Mouse (Mus musculus) hindlimb bud, embryonic 11.5 days (tissue): Measurements from ENCODE around the gene Usp6nl.

Experiments used
- DNase-seq: peaks from one replicate; pipeline ENCODE4 v3.0.0-alpha.2; 2012; ENCODE audit warnings: low read depth, low spot score; ENCODE audit errors: extremely low spot score

The Usp6nl gene

GRCm38 (mm10) chr2:6407711-6408110 lies 85.2 kb downstream of the Usp6nl start:
- no peak for DNase-seq

GRCm38 (mm10) chr2:6412645-6413044 lies 90.2 kb downstream of the Usp6nl start:
- DNase-seq: no peak

GRCm38 (mm10) chr2:6413723-6414122 lies 91.3 kb downstream of the Usp6nl start:
- DNase-seq: no peak

GRCm38 (mm10) chr2:6414400-6414799 lies 91.9 kb downstream of the Usp6nl start:
- DNase-seq: no peak

- no peak for DNase-seq
These were observed 94.7 kb downstream of the Usp6nl start for GRCm38 (mm10) chr2:6417158-6417557.

- no peak for DNase-seq
These were observed 101.4 kb downstream of the Usp6nl start for GRCm38 (mm10) chr2:6423661-6424550.

GRCm38 (mm10) chr2:6424851-6425250 lies 102.4 kb downstream of the Usp6nl start:
- DNase-seq: no peak

GRCm38 (mm10) chr2:6436085-6436950 lies 113.9 kb downstream of the Usp6nl start:
- no peak for DNase-seq

- DNase-seq: no peak
These were observed 119.2 kb downstream of the Usp6nl start for GRCm38 (mm10) chr2:6441688-6442087.

- DNase-seq: no peak
These were observed 119.8 kb downstream of the Usp6nl start for GRCm38 (mm10) chr2:6442302-6442701.

- no peak for DNase-seq
These were observed 121.5 kb downstream of the Usp6nl start for GRCm38 (mm10) chr2:6444015-6444414.

- no peak for DNase-seq
These were observed 122.3 kb downstream of the Usp6nl start for GRCm38 (mm10) chr2:6444723-6445169.

- DNase-seq: no peak
These were observed 123.4 kb downstream of the Usp6nl start for GRCm38 (mm10) chr2:6445858-6446257.

- DNase-seq: no peak
These were observed 126.4 kb downstream of the Usp6nl start for GRCm38 (mm10) chr2:6448880-6449279.

- no peak for DNase-seq
These were observed 127.2 kb downstream of the Usp6nl start for GRCm38 (mm10) chr2:6449656-6450055.

- no peak for DNase-seq
These were observed 128.1 kb downstream of the Usp6nl start for GRCm38 (mm10) chr2:6450544-6450943.

- no peak for DNase-seq
These were observed 132.6 kb downstream of the Usp6nl start for GRCm38 (mm10) chr2:6454941-6455516.

- no peak for DNase-seq
These were observed 137.0 kb downstream of the Usp6nl start for GRCm38 (mm10) chr2:6459282-6460047.

- no peak for DNase-seq
These were observed 139.8 kb downstream of the Usp6nl start for GRCm38 (mm10) chr2:6462306-6462705.

GRCm38 (mm10) chr2:6463772-6464661 lies 141.6 kb downstream of the Usp6nl start:
- no peak for DNase-seq
